In the genomic region with DNA sequence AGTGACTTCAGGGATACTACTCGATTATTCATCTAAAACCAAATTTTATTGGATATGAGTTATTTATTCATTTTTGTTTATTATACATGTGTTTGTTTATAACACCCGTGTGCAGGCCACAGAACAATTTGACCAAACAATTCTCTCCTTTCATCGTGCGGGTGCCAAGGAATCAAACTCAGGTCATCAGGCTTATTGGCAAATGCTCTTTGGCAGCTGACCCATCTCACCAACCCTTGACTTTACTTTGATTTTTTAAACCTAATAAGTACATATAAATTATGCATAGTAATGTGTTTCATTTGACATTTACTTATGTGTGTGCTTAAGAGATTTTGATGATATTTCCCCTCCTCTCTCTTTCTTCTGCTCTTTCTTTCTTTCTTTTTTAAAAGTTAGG, we compare ENCODE assay signal across 21 mouse cellular contexts.
A peak's percentile ranks its signal among the peaks of the same experiment; 100 is the strongest.
DNase-seq lines count a peak whose midpoint lies in the region; ATAC-seq and TF ChIP-seq lines count a peak whose summit lies in the region.
"Had no signal": no experiment of that assay in that cellular context is flagged by ENCODE, and none has a peak within 500 bp of the region (broad histone marks: within the 10 kb centered on the region; RNA-seq: fewer than 3 reads in every experiment).

No protein-coding gene starts in this region.

- no peaks in the 10 kb centered on the region for H3K9me3 ChIP-seq in liver, embryonic 11.5 days (ENCODE audit: control insufficient read depth, low read length)
- H3K9me3 ChIP-seq in midbrain, embryonic 11.5 days (ENCODE audit: control insufficient read depth, low read length): no peaks in the 10 kb centered on the region
- no peaks in the 10 kb centered on the region for H3K9me3 ChIP-seq in midbrain, embryonic 10.5 days (replicated peaks)

- no peak for ATAC-seq in liver, embryonic 11.5 days (replicated peaks; ENCODE audit: low FRiP score)
- ATAC-seq in midbrain, embryonic 11.5 days (ENCODE audit: low FRiP score): no peak
- ATAC-seq: activated CD4-positive, CD25-positive, alpha-beta regulatory T cell, adult 4 months; CD4-positive, CD25-positive, alpha-beta regulatory T cell, adult 4 months; Patski had no signal

- H3K4me3 ChIP-seq in liver, adult 2 months (ENCODE audit: insufficient read depth, low read depth, low read length): no peak overlapping the region
- H3K4me3 ChIP-seq in liver, embryonic 11.5 days (ENCODE audit: low read depth, low read length): no peak overlapping the region
- H3K4me3 ChIP-seq in midbrain, embryonic 11.5 days (ENCODE audit: low read depth, low read length): no peak overlapping the region
- H3K4me3 ChIP-seq in midbrain, embryonic 10.5 days: no peak overlapping the region
- no peak overlapping the region for H3K4me3 ChIP-seq in myocyte

- peaks cover 7% of the 10 kb centered on the region for H3K4me1 ChIP-seq in liver, adult 2 months (ENCODE audit: control insufficient read depth, insufficient read depth, low read length)
- no peaks in the 10 kb centered on the region for H3K4me1 ChIP-seq in liver, embryonic 11.5 days (replicated peaks; ENCODE audit: control insufficient read depth, insufficient read depth, low read length)
- H3K4me1 ChIP-seq in midbrain, embryonic 11.5 days (ENCODE audit: control insufficient read depth, insufficient read depth, low read length): no peaks in the 10 kb centered on the region
- H3K4me1 ChIP-seq in midbrain, embryonic 10.5 days: no peaks in the 10 kb centered on the region

- no peak for TF ChIP-seq POLR2A in liver, adult 2 months (IDR thresholded peaks at IDR 0.05; ENCODE audit: extremely low read depth, insufficient read depth, low read length)
- no peak for TF ChIP-seq POLR2A in myocyte (IDR thresholded peaks at IDR 0.05; ENCODE audit: insufficient read length, low read depth)

- no peak overlapping the region for H3K4me2 ChIP-seq in liver, embryonic 11.5 days
- H3K4me2 ChIP-seq in midbrain, embryonic 11.5 days: no peak overlapping the region
- H3K4me2 ChIP-seq in myocyte (ENCODE audit: low read depth): peak overlapping the region; percentile 30

- H3K36me3 ChIP-seq in liver, adult 2 months (ENCODE audit: control insufficient read depth, insufficient read depth, low read length): no peaks in the 10 kb centered on the region
- H3K36me3 ChIP-seq in liver, embryonic 11.5 days (ENCODE audit: control insufficient read depth, insufficient read depth, low read length): no peaks in the 10 kb centered on the region
- H3K36me3 ChIP-seq in midbrain, embryonic 11.5 days (ENCODE audit: control insufficient read depth, insufficient read depth, low read length): no peaks in the 10 kb centered on the region
- H3K36me3 ChIP-seq in midbrain, embryonic 10.5 days: no peaks in the 10 kb centered on the region
- no peaks in the 10 kb centered on the region for H3K36me3 ChIP-seq in myocyte (ENCODE audit: control insufficient read depth, insufficient read depth)
- H3K36me3 ChIP-seq: G1E had no signal

- no peak overlapping the region for H3K9ac ChIP-seq in liver, adult 2 months (ENCODE audit: low read depth, low read length)
- H3K9ac ChIP-seq in liver, embryonic 11.5 days (ENCODE audit: low read depth, low read length): no peak overlapping the region
- H3K9ac ChIP-seq in midbrain, embryonic 11.5 days (ENCODE audit: low read length): no peak overlapping the region

- peak; percentile 36 for DNase-seq in heart, adult 11 months
- DNase-seq in heart, adult 8-10 months (ENCODE audit: low spot score): no peak
- peak; percentile 82 for DNase-seq in liver, adult 2 months (ENCODE audit: extremely low read depth, low read depth, low spot score)
- no peak for DNase-seq in liver, embryonic 11.5 days (ENCODE audit: low spot score)
- peak; percentile 79 for DNase-seq in midbrain, embryonic 11.5 days (ENCODE audit: low spot score, missing footprints)
- DNase-seq in midbrain, embryonic 10.5 days (ENCODE audit: low spot score): no peak
- no peak for DNase-seq in adrenal gland, postnatal 14 days
- DNase-seq: adrenal gland, adult 2 months; adrenal gland, adult 8-10 months; adrenal gland, postnatal 10 days; adrenal gland, postnatal 25 days; adrenal gland, postnatal 36 days; B cell, adult 2 months; cerebellum, adult 11 months; cerebellum, adult 11-12 months; cerebellum, adult 18-20 months had no signal

- no peak for TF ChIP-seq CTCF in liver, adult 2 months (IDR thresholded peaks at IDR 0.05; ENCODE audit: low read depth, low read length)

- H3ac ChIP-seq in myocyte (ENCODE audit: control insufficient read depth, insufficient read length): no peak overlapping the region

- H3K79me2 ChIP-seq in liver, adult 2 months (ENCODE audit: control insufficient read depth, insufficient read depth, low read length): no peaks in the 10 kb centered on the region
- H3K79me2 ChIP-seq in myocyte (ENCODE audit: control insufficient read depth, insufficient read depth): no peaks in the 10 kb centered on the region

- WGBS in liver, adult 2 months: 18% methylated on average over 4 of the region's 4 CpGs
- WGBS in liver, embryonic 11.5 days: 87% methylated on average over 4 of the region's 4 CpGs
- 91% methylated on average over 4 of the region's 4 CpGs for WGBS in midbrain, embryonic 11.5 days
- WGBS in midbrain, embryonic 10.5 days: 91% methylated on average over 4 of the region's 4 CpGs

- no peaks in the 10 kb centered on the region for H3K27me3 ChIP-seq in liver, adult 2 months (ENCODE audit: control insufficient read depth, insufficient read depth, low read length)
- no peaks in the 10 kb centered on the region for H3K27me3 ChIP-seq in liver, embryonic 11.5 days (replicated peaks; ENCODE audit: control insufficient read depth, insufficient read depth, low read length)
- no peaks in the 10 kb centered on the region for H3K27me3 ChIP-seq in midbrain, embryonic 11.5 days (ENCODE audit: control insufficient read depth, insufficient read depth, low read length)
- no peaks in the 10 kb centered on the region for H3K27me3 ChIP-seq in midbrain, embryonic 10.5 days (ENCODE audit: low read depth, poor library complexity, severe bottlenecking)
- H3K27me3 ChIP-seq in myocyte (ENCODE audit: control insufficient read depth, insufficient read depth, insufficient read length): no peaks in the 10 kb centered on the region
- H3K27me3 ChIP-seq: Patski had no signal

- no peak overlapping the region for H3K27ac ChIP-seq in liver, adult 2 months (replicated peaks; ENCODE audit: insufficient read depth, low read depth, low read length)
- no peak overlapping the region for H3K27ac ChIP-seq in liver, embryonic 11.5 days (ENCODE audit: low read depth, low read length)
- no peak overlapping the region for H3K27ac ChIP-seq in midbrain, embryonic 11.5 days (ENCODE audit: low read depth, low read length)
- no peak overlapping the region for H3K27ac ChIP-seq in midbrain, embryonic 10.5 days (replicated peaks)

TF ChIP-seq in myocyte, 11 proteins besides CTCF, POLR2A, EP300 and RAD21:
- TF ChIP-seq USF1 (IDR thresholded peaks at IDR 0.05; ENCODE audit: low read depth) (no peak), MYOG (IDR thresholded peaks at IDR 0.05; ENCODE audit: control insufficient read depth in 1 of 3, insufficient read depth in 1 of 3, insufficient read length in 2 of 3, low read depth in 2 of 3) (no peak), CEBPB (IDR thresholded peaks at IDR 0.05; ENCODE audit: insufficient read depth, poor library complexity, severe bottlenecking) (no peak), POLR2AphosphoS2 (IDR thresholded peaks at IDR 0.05; ENCODE audit: insufficient read length, low read depth) (no peak), REST (IDR thresholded peaks at IDR 0.05; ENCODE audit: insufficient read depth, insufficient read length) (no peak), TCF3 (IDR thresholded peaks at IDR 0.05; ENCODE audit: insufficient read length, low read depth) (no peak), TCF12 (IDR thresholded peaks at IDR 0.05; ENCODE audit: insufficient read depth, poor library complexity, severe bottlenecking) (no peak), SRF (IDR thresholded peaks at IDR 0.05; ENCODE audit: control insufficient read depth, insufficient read length, low read depth) (no peak), MYOD1 (IDR thresholded peaks at IDR 0.05; ENCODE audit: control insufficient read depth in 1 of 3, insufficient read length in 2 of 3, low read depth in 2 of 3) (no peak), E2F4 (IDR thresholded peaks at IDR 0.05; ENCODE audit: insufficient read depth) (no peak), MAX (IDR thresholded peaks at IDR 0.05; ENCODE audit: low read depth) (no peak)

Comparison
In these comparisons a context has a peak if more than half of its experiments do, and no peak if none do; other contexts are left out.
1. DNase-seq: peak in heart, adult 11 months (single experiment), liver, adult 2 months (single experiment) and midbrain, embryonic 11.5 days (single experiment); none in heart, adult 8-10 months (single experiment), liver, embryonic 11.5 days (single experiment), midbrain, embryonic 10.5 days (single experiment) and adrenal gland, postnatal 14 days (single experiment).